Mouse (Mus musculus) megakaryocyte, embryonic 14.5 days (primary cell): ENCODE measurements around the gene Atad1.

Source experiments
- FLI1 ChIP-seq: IDR thresholded peaks from 2 replicates; pipeline ENCODE4 v1.6.1; 2012; ENCODE audit warnings: low read length, inconsistent platforms, mixed read lengths
- GATA1 ChIP-seq: IDR thresholded peaks from 3 replicates; pipeline ENCODE4 v1.6.1; 2012; ENCODE audit warnings: mixed read lengths, low read length, inconsistent platforms, borderline replicate concordance

DNA sequence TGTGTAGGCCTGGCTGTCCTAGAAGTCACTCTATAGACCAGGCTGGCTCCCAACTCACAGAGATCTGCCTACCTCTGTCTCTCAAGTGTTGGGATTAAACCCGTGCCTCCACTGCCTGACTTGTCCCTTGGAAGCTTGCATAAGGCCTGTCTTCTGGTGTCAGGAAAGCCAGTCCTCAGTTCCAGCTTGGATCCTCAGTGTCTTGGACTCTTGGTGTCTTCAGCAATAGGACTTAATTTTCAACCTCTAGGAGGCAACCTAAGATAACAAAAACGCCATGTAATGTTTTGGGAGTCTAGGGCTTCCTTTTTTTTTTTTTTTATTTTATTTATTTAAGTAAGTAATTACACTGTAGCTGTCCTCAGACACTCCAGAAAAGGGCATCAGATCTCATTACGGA lies 22.0 kb downstream of the Atad1 start:
- TF ChIP-seq GATA1 (no peak), FLI1 (no peak)
